Mouse (Mus musculus): ENCODE data around the gene Zscan21. TPM values are rescaled to one million over a fixed set of nuclear protein-coding genes. Genes with fewer than 3 reads are reported as not detected.

The Zscan21 gene
- polyA plus RNA-seq, 1 experiment from 2014 or later, result 102 TPM

DNA sequence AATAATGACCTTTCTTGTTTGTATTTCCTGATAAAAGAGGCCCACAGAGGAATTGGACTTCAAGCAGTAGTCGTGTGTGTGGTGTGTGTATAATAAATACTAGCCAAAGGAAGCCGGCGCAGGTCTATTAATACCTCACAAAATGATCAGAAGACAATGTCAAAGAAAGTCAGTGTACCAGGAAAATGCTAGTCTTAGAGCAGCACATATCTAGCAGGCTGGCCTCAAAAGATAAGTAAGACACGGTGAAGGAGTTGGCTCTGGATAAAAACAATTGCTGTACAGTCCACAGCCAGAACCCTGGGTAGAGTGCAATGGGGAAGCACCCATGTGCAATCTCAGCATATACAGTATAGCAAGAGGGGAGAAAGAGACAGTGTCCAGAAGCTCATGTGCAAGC, 20.6 kb downstream of the Zscan21 start:
- Histone ChIP-seq H3K36me3 (peaks cover 54% of the 10 kb centered on the region), H3K9me3 (no peaks in the 10 kb centered on the region), H3K27me3 (no peaks in the 10 kb centered on the region), H3K27ac (no peak overlapping the region), H3K4me1 (replicated peaks) (no peaks in the 10 kb centered on the region), H3K4me2 (no peak overlapping the region), H3K4me3 (no peak overlapping the region), H3K9ac (no peak overlapping the region)
- whole genome bisulfite sequencing, result 93% methylated on average over 4 of the region's 4 CpGs
- ATAC-seq (ENCODE audit: low FRiP score), result no peak

DNA sequence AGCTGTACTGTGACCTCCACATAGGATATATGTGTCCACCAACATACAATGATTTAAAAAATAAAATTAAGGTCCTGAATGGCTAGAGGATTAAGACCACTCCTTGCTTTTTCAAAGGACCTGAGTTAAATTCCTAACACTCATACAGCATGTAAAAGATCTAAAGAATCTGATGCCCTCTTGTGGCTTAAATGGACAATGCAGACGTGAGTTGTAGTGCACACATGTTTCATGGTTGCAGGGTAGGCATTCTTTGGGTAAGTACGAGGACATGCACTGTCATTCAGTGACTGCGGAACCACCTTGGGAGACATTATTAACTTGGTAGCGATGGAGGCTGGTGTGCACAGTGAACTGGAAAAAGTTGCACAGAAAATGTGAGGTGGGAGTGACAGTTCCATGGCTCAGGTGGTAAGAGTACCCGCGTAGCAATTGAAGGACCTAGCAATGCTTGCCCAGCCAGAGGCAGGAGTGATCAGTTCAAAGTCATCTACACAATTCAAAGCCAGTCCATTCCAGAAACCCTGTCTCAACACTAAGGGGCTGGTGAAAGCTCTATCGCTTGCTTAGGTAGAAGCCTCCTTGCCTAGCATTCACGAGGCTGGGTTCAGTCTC, 21.3 kb downstream of the Zscan21 start:
- no peaks in the 10 kb centered on the region for H3K4me1 ChIP-seq (replicated peaks)
- H3K9me3 ChIP-seq, result no peaks in the 10 kb centered on the region
- WGBS, result 63% methylated on average over 8 of the region's 8 CpGs
- no peak overlapping the region for H3K4me3 ChIP-seq
- no peak overlapping the region for H3K4me2 ChIP-seq
- H3K36me3 ChIP-seq, result peaks cover 52% of the 10 kb centered on the region
- ATAC-seq (ENCODE audit: low FRiP score), result 0 out of 2 replicates have a peak, but pooled peaks have one; percentile 13
- H3K27me3 ChIP-seq, result no peaks in the 10 kb centered on the region
- H3K27ac ChIP-seq, result no peak overlapping the region
- H3K9ac ChIP-seq, result no peak overlapping the region

DNA sequence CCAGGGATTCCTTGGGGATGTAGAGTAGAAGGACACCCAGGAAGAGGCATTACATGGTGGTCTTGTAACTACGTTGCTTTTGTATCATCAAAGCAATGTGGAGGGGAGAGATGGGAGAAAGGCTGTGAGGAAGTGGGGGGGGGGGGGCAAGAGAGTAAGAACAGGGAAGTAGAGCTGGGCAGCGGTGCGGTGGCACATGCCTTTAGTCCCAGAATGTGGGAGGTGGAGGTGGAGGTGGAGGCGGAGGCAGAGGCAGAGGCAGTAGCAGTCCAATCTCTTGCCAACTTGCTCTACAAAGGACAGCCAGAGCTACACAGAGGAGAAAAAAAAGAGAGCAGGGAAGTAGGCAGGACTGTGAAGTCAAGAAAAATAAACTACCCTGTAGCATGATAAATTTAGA, 21.9 kb downstream of the Zscan21 start:
- Histone ChIP-seq H3K4me1 (replicated peaks) (no peaks in the 10 kb centered on the region), H3K9me3 (no peaks in the 10 kb centered on the region), H3K27ac (no peak overlapping the region), H3K9ac (no peak overlapping the region), H3K4me3 (no peak overlapping the region), H3K36me3 (peaks cover 52% of the 10 kb centered on the region), H3K4me2 (no peak overlapping the region), H3K27me3 (no peaks in the 10 kb centered on the region)
- ATAC-seq (ENCODE audit: low FRiP score), result no peak
- WGBS, result 64% methylated on average over 4 of the region's 4 CpGs

DNA sequence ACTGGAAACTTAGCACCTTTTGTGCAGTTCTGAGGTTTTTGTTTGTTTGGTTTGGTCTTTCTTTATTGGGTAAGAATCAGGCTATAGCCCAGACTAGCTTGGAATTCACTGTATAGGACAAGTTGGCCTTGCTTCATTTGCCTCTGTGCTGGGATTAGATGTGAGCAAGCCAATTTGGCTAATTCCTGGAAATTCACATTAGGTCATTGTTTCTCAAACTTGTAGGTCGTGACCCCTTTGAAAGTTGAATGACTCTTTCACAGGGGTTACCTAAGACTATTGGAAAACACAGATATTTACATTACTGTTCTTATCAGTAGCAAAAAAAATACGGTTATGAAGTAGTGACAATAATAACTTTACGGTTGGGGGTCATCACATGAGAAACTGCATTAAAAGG, 37.7 kb downstream of the Zscan21 start:
- H3K9ac ChIP-seq, result peak overlapping the region; percentile 97
- WGBS, result 94% methylated on average over 3 of the region's 3 CpGs
- ATAC-seq (ENCODE audit: low FRiP score), result no peak
- peak overlapping the region; percentile 80 for H3K4me3 ChIP-seq
- peak overlapping the region; percentile 75 for H3K4me2 ChIP-seq
- H3K27me3 ChIP-seq, result no peaks in the 10 kb centered on the region
- H3K9me3 ChIP-seq, result no peaks in the 10 kb centered on the region
- peaks cover 12% of the 10 kb centered on the region for H3K4me1 ChIP-seq (replicated peaks)
- peak overlapping the region; percentile 99; the same call in 1 of the 2 replicates for H3K27ac ChIP-seq
- peaks cover 28% of the 10 kb centered on the region for H3K36me3 ChIP-seq

DNA sequence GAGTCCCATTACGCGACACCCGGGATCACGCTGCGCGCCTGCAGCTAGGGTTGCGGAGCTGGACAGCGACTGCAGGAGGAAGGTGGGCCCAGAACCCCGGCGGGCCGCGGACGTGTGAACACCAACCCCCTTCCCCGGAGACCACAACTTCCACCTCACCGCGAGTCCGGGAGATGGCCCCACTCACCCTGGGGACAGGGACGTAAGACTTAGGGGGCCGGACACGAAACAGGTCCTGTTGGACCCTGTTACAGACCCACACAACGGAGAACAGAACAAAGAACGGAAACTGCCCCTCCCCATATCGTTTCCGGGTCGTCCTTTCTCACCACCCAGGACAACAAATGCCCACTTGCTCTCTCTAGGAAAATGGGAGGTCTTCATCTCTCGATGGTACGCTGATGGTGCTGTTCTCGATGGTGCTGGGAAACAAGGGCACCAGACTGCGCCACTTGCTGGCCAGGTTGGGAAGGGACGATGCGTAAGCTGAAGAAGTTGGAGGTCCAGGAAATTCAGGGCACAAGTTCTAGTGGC, 38.8 kb downstream of the Zscan21 start, which contains the start of gene Zfp113:
Zfp113 (minus strand) TSS at position 302 of the 534 bp plus-strand sequence.
- WGBS, result under 1% methylated on average over 31 of the region's 31 CpGs
- no peaks in the 10 kb centered on the region for H3K27me3 ChIP-seq
- H3K27ac ChIP-seq, result peak within 1 kb of the TSS; percentile 99
- peak within 1 kb of the TSS; percentile 75 for H3K4me2 ChIP-seq
- peaks cover 23% of the 10 kb centered on the region for H3K36me3 ChIP-seq
- H3K9ac ChIP-seq, result peak within 1 kb of the TSS; percentile 97
- ATAC-seq (ENCODE audit: low FRiP score), result peak; percentile 96
- peak within 1 kb of the TSS; percentile 80 for H3K4me3 ChIP-seq
- H3K9me3 ChIP-seq, result no peaks in the 10 kb centered on the region
- H3K4me1 ChIP-seq (replicated peaks), result peaks cover 16% of the 10 kb centered on the region

DNA sequence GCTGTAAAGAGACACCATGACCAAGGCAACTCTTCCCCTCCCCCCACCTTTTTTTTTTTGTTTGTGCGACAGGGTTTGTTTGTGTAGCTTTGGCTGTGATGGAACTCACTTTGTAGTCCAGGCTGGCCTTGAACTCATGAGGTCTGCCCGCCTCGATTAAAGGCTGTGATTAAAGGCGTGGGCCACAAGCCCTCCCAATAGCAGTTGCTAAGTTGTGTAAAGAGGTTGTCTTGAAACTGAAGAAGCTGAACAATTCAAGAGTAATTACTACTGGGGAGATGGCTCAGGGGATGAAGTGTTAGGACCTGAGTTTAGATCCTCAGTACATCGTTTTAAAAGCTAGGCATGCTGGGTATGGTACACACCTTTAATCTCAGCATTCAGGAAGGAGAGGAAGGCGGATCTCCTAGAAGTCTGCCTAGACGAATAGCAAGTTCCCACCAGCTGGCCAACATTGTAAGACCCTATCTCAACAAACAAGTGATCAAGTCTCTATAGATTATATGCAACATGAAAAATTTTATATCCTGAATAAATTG, 43.6 kb downstream of the Zscan21 start:
- Histone ChIP-seq H3K4me2 (peak overlapping the region; percentile 85), H3K4me3 (peak overlapping the region; percentile 82), H3K9ac (peak overlapping the region; percentile 65), H3K36me3 (peaks cover 31% of the 10 kb centered on the region), H3K27me3 (no peaks in the 10 kb centered on the region), H3K27ac (peak overlapping the region; percentile 85), H3K4me1 (replicated peaks) (peaks cover 23% of the 10 kb centered on the region), H3K9me3 (no peaks in the 10 kb centered on the region)
- WGBS, result 68% methylated on average over 7 of the region's 7 CpGs
- no peak; the same call in 1 of the 2 replicates for ATAC-seq (ENCODE audit: low FRiP score)

DNA sequence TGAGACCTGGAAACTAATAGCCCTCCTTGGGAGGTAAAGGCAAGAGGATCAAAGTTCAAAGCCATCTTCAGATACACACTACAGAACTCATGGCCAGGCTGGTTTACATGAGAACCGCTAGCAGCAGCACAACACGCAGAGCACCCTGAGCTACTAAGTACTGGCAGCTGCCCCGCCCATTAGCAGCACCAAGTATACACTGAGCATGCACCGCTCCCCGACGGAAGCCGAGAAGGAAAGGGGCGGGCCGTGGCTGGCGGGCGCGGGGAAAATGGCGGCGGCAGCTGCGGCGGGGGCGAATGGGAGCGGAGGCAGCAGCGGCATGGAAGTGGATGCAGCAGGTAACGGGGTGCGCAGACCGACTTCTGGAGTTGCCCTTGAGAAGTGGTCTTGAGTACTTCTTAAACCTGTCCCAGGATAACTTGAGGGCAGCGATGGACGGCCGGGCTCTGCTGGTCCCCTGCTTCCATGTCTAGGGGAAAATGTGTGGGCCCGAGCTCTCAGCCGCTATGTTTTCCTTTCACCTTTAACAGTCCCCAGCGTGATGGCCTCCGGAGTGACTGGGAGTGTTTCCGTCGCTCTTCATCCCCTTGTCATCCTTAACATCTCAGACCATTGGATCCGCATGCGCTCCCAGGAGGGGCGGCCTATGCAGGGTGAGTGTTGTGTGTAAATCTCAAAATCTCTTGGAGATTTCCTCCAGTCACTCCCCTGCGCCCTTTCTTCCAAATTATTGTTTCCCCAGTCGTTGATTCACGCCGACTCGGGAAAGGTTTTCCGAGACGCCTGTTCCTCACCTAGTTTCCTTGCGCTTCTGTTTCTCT, 44.4 kb downstream of the Zscan21 start, which contains the start of gene Cops6:
Cops6 (plus strand) TSS at position 230 of the 824 bp plus-strand sequence.
- WGBS, result under 1% methylated on average over 42 of the region's 42 CpGs

DNA sequence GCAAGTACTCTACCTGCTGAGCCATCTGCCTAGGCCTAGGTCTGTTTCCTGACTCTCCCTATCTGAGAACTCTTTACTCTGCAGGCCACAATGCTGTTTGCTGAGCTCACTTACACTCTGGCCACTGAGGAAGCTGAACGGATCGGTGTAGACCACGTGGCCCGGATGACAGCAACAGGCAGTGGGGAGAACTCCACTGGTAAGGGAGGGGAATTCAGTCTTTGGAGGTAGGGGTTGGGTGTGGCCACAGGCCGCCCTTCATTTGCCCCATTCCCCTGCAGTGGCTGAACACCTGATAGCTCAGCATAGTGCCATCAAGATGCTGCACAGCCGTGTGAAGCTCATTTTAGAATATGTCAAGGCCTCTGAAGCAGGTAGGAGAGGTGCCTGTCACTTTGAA, 46.3 kb downstream of the Zscan21 start:
- Histone ChIP-seq H3K36me3 (peaks cover 58% of the 10 kb centered on the region), H3K9ac (no peak overlapping the region), H3K27ac (no peak overlapping the region), H3K9me3 (no peaks in the 10 kb centered on the region), H3K4me2 (no peak overlapping the region), H3K27me3 (no peaks in the 10 kb centered on the region), H3K4me3 (no peak overlapping the region), H3K4me1 (replicated peaks) (peaks cover 31% of the 10 kb centered on the region)
- ATAC-seq (ENCODE audit: low FRiP score), result no peak
- WGBS, result 84% methylated on average over 6 of the region's 6 CpGs

More for the DNA sequence above, 44.4 kb downstream of the Zscan21 start, which contains the start of gene Cops6:
- ATAC-seq (ENCODE audit: low FRiP score), result peak; percentile 95
- Histone ChIP-seq H3K36me3 (peaks cover 38% of the 10 kb centered on the region), H3K9ac (peak within 1 kb of the TSS; percentile 91), H3K9me3 (no peaks in the 10 kb centered on the region), H3K27me3 (no peaks in the 10 kb centered on the region), H3K4me3 (peak within 1 kb of the TSS; percentile 82), H3K4me2 (peak within 1 kb of the TSS; percentile 85), H3K27ac (peak within 1 kb of the TSS; percentile 85), H3K4me1 (replicated peaks) (peaks cover 23% of the 10 kb centered on the region)

DNA sequence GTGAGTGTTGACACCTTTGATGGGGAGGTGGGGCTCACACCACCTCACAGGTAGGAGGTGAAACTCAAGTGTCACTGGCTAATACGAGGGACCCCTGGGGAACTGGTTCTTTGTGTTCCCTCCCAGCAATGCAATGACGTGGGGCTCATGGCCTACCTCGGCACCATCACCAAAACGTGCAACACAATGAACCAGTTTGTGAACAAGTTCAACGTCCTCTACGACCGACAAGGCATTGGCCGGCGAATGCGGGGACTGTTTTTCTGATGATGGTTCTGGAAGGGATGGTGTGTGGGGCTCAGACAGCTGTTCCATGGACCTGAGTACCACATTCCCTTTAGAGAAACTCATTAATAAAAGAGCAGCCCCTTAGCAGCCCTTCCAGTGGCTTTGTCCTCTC, 46.9 kb downstream of the Zscan21 start:
- WGBS, result 70% methylated on average over 10 of the region's 10 CpGs
- H3K27me3 ChIP-seq, result no peaks in the 10 kb centered on the region
- no peak overlapping the region for H3K27ac ChIP-seq
- no peak overlapping the region for H3K4me2 ChIP-seq
- no peak overlapping the region for H3K4me3 ChIP-seq
- peaks cover 31% of the 10 kb centered on the region for H3K4me1 ChIP-seq (replicated peaks)
- H3K9ac ChIP-seq, result no peak overlapping the region
- no peak for ATAC-seq (ENCODE audit: low FRiP score)
- peaks cover 63% of the 10 kb centered on the region for H3K36me3 ChIP-seq
- no peaks in the 10 kb centered on the region for H3K9me3 ChIP-seq

DNA sequence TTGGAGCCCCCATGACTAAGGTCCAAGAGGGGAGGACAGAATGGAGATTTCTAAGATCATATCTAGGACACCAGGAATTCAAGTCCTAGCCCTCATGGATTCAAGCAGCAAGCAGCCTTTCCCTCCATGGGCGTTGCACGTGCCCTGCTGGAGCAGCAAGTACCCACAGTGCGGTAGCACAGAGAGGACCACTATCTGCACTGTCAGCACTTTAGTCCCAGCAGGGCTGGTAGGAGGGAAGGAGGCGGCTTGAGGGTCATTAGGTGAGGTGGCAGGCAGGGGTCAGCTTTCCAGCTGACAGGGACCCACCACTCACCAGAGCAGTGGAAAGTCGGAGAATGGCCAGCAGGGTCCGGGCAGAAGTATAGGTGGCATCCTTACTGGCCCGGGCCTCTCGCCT, 48.9 kb downstream of the Zscan21 start:
- Histone ChIP-seq H3K27ac (no peak overlapping the region), H3K9me3 (no peaks in the 10 kb centered on the region), H3K27me3 (no peaks in the 10 kb centered on the region), H3K4me3 (no peak overlapping the region), H3K4me1 (replicated peaks) (peaks cover 41% of the 10 kb centered on the region), H3K9ac (peak overlapping the region; percentile 2; the same call in 1 of the 2 replicates), H3K4me2 (no peak overlapping the region), H3K36me3 (peaks cover 71% of the 10 kb centered on the region)
- no peak for ATAC-seq (ENCODE audit: low FRiP score)
- 82% methylated on average over 8 of the region's 8 CpGs for WGBS

DNA sequence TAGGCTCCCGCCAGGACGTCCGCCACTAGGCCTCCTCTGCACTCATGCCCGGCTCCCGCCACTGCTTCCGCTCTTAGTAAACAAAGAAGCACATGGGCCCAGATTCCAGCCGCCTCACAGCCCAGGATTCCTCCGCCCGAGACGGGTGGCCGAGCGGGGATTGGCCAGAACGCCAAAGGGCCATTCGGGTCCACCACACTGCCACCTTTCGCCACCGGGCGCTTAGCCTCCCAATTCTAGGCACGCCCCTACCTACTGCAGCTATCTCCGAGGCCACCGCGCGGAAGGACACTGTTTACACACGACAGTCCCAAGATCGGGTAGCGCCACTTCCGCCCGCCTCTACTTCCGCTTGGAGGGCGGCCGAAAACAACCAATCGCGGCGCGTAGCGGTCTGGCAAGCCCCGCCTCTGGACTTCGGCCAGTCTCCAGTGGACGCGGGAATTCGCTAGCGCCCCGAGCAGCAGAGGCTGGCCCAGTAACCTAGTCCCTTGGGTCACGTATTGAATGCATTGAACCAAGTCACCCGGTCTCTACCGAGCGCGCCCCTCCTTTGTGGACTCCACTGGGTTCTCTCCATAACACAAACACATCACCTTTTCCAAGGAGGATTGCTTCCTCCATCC, 54.3 kb downstream of the Zscan21 start:
- no peaks in the 10 kb centered on the region for H3K9me3 ChIP-seq
- WGBS, result under 1% methylated on average over 47 of the region's 47 CpGs

More for the DNA sequence above, 54.3 kb downstream of the Zscan21 start:
- peak overlapping the region; percentile 92 for H3K4me2 ChIP-seq
- H3K4me1 ChIP-seq (replicated peaks), result peaks cover 51% of the 10 kb centered on the region
- H3K9ac ChIP-seq, result peak overlapping the region; percentile 76
- peak; percentile 91 for ATAC-seq (ENCODE audit: low FRiP score)
- H3K4me3 ChIP-seq, result peak overlapping the region; percentile 73
- H3K27me3 ChIP-seq, result no peaks in the 10 kb centered on the region
- peaks cover 56% of the 10 kb centered on the region for H3K36me3 ChIP-seq
- peak overlapping the region; percentile 92 for H3K27ac ChIP-seq

All from hindbrain, embryonic 13.5 days (tissue).